Mouse (Mus musculus) cortical plate, adult 2 months (tissue): ENCODE measurements around the gene Mum1. TPM values are rescaled to one million over a fixed set of nuclear protein-coding genes. Genes with fewer than 3 reads are reported as not detected.
"Not testable (repeated sequence)": the region's sequence is repeated elsewhere in the genome, so short reads cannot be mapped to it uniquely, and the experiment has no call there.

Experiments
- H3K27ac ChIP-seq: fragments of 200-500 bp; 2 replicates; pipeline ENCODE4 v1.5.1; 2012; ENCODE audit warnings: low read length, control low read depth, inconsistent platforms; ENCODE audit not compliant: insufficient read depth
- H3K4me1 ChIP-seq: fragments of 200-500 bp; 2 replicates; pipeline ENCODE4 v1.6.1; 2011; ENCODE audit warnings: low read length; ENCODE audit not compliant: control insufficient read depth, insufficient read depth
- H3K4me3 ChIP-seq: fragments of 200-500 bp; 2 replicates; pipeline ENCODE4 v1.5.1; 2011; ENCODE audit warnings: mild to moderate bottlenecking, low read length, control low read depth; ENCODE audit not compliant: insufficient read depth
- CTCF ChIP-seq: fragments of 200-500 bp; IDR thresholded peaks from 2 replicates; pipeline ENCODE4 v1.5.1; 2011; ENCODE audit warnings: mild to moderate bottlenecking, control low read depth, low read length; ENCODE audit not compliant: insufficient read depth; ENCODE audit errors: extremely low read depth
- POLR2A ChIP-seq: fragments of 200-500 bp; IDR thresholded peaks from 2 replicates; pipeline ENCODE4 v1.6.1; 2011; ENCODE audit warnings: mild to moderate bottlenecking, low read length, control low read depth; ENCODE audit not compliant: insufficient read depth; ENCODE audit errors: extremely low read depth
- polyA plus RNA-seq: library from polyadenylated mRNA; depleted of rRNA; stranded (reverse); fragments of >200 nt; gene quantifications from 2 replicates; pipeline ENCODE4 v1.2.3, GENCODE M21; 2012

Mum1 gene
- polyA plus RNA-seq, 1 experiment, result 36.9 TPM

DNA sequence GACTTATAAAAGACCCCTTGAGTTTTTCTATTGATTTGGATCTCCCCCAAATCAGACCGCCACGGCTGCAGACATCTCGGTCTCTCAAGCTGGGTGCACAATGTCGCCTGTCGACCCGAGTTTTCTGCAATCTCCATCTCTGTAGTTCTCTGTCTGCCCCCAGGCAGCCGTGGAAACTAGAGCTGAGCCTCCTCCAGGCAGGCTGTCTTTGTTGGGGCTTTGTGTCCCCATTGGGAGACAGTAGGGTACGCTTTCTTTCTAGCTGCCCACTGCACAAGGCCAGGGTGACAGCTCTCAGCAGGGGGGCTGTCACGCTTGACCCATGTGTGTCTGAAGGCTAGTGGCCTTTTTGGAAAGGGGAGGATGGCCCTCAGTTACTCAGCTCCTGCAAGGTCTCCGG is 18.6 kb upstream of the Mum1 start:
- Histone ChIP-seq H3K4me1 (0 out of 2 replicates have a peak, but pooled peaks cover 1% of the 10 kb centered on the region), H3K27ac (no peak overlapping the region), H3K4me3 (no peak overlapping the region)
- TF ChIP-seq POLR2A (no peak), CTCF (no peak)

GRCm38 (mm10) chr10:80208248-80208647 is 18.0 kb upstream of the Mum1 start:
- 0 out of 2 replicates have a peak, but pooled peaks cover 1% of the 10 kb centered on the region for H3K4me1 ChIP-seq
- no peak overlapping the region for H3K4me3 ChIP-seq
- no peak for TF ChIP-seq POLR2A
- no peak for TF ChIP-seq CTCF
- H3K27ac ChIP-seq, result no peak overlapping the region

DNA sequence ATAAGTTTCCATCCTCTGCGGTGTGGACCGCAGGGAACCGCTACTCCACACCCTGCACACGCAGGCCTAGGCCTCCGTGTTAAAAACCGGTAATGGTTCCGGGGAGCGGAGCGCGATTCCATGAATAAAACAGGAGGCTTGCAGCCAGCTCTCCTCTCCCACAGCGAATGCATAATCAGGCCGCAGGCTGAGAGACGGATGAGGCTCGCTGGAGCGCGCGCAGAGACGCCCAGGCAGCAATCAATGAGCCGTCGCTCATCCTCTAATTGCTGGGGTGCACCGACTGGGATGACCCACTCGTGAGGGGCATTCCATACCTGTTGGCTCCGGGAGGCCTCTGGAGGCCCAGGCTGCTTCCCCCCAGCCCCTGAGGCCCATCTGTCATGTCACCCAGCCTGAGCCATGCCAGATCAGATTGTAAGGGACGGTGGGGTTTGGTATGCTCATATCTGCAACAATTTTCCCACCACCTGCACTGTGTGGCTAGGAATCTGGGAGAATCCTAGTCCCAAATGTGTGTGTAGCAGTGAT is 17.3 kb upstream of the Mum1 start:
- no peak overlapping the region for H3K4me3 ChIP-seq
- TF ChIP-seq POLR2A, result 0 out of 2 replicates have a peak, but pooled peaks have one; percentile 29
- TF ChIP-seq CTCF, result no peak
- 0 out of 2 replicates have a peak, but pooled peaks cover 1% of the 10 kb centered on the region for H3K4me1 ChIP-seq
- 0 out of 2 replicates have a peak overlapping the region, but pooled peaks have one; percentile 9 for H3K27ac ChIP-seq

DNA sequence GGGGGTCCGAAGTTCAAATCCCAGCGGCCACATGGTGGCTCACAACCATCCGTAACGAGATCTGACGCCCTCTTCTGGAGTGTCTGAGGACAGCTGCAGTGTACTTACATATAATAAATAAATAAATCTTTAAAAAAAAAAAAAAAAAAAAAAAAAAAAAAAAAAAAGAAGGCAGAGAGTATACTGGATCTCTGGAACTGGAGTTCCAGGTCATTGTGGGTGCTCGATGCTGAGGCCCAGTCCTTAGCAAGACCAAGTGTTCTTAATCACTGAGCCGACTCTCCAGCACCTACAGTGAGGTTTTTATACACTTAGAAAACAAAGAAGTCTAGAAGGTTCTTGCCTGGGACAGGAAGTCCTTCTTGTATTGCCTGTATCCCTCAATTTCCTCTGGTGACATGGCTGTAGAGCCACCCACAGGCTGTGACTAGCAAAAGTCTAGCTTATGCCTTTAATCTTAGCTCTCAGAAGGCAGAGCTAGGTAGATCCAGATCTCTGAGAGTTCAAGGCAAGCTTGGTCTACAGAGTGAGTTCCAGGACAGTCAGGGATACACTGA is 14.6 kb upstream of the Mum1 start:
- not testable (repeated sequence) for H3K4me1 ChIP-seq, H3K27ac ChIP-seq, H3K4me3 ChIP-seq

- TF ChIP-seq CTCF (no peak), POLR2A (no peak)
- H3K4me3 ChIP-seq, result no peak overlapping the region
- no peaks in the 10 kb centered on the region for H3K4me1 ChIP-seq
- no peak overlapping the region for H3K27ac ChIP-seq
These were observed 11.0 kb upstream of the Mum1 start for GRCm38 (mm10) chr10:80215048-80215772.

DNA sequence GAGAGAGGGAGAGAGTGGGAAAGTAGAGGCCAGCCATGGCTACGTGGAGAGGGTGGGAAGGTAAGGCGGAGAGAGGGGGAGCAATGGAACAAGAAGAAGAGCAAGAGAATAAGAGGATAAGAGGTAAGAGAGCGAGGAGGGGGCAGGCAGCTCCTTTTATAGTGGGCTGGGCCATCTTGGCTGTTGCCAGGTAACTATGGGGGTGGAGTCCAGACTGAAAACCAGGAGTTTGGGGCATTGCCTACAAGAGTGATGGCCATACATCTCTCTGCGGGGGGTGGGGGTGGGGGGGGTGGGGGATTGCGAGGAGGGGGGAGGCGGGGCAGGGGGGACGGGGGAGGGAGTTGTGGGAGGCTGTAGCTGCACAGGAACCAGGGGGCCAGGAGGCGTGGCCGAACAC is 5.6 kb upstream of the Mum1 start:
- TF ChIP-seq POLR2A, result no peak
- no peak for TF ChIP-seq CTCF

DNA sequence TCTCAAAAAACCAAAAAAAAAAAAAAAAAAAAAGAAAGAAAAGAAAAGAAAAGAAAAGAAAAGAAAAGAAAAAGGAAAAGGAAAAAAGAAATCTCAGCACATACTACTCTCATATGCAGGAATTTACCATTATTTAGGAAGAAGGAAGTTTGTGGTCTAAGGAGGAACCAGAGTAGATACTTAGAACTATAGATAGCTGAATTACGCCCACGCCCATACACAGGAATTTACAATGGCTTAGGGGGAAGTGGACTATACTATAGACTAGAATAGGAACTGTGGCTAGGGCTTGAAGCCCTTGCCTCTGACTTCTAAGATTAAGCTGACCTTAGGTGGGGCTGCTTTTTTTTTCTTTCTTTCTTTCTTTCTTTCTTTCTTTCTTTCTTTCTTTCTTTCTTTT is 3.1 kb upstream of the Mum1 start:
- H3K4me3 ChIP-seq, H3K4me1 ChIP-seq, H3K27ac ChIP-seq: not testable (repeated sequence)

More for the DNA sequence above, 5.6 kb upstream of the Mum1 start:
- H3K4me1 ChIP-seq, result no peaks in the 10 kb centered on the region
- H3K27ac ChIP-seq, result no peak overlapping the region
- no peak overlapping the region for H3K4me3 ChIP-seq

DNA sequence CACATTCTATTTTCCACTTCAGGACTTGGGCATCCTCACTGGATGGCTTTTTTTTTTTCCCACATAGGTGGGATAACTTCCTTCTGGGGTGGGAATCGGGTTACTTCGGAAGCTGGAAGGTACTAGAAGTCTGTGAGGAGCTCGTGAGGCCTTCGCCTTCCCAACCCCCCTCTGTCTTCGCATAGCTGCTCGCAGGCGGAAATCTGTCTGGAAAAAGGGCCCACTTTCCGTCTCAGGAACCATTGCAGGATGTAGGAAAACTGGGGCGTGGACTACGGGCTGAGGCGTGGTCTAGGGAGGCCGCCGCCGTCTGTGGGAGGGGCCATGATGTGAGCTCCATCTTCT is 191 bp upstream of the Mum1 start:
- Histone ChIP-seq H3K4me1 (peaks cover 6% of the 10 kb centered on the region; the same call in 1 of the 2 replicates), H3K27ac (peak overlapping the region; percentile 61; the same call in 1 of the 2 replicates)
- TF ChIP-seq POLR2A, result peak; percentile 80; the same call in 1 of the 2 replicates
- TF ChIP-seq CTCF, result no peak

DNA sequence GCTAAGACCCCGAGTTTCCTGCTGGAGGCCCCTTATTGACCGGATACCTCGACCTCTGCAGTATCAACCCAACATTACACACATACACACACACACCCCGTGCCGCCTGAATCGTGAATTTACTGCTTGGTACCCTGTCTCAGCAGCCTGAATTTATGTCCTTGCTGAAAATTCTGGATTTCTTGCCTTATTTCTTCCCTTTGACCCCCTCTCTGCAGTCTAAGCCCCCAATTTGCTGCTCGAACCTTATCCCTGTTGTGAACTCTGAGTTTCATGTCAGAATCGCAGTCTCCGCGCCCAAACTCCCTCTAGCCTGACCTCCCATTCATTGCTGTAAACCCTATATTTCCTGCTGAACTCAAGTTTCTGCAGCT is 919 bp downstream of the Mum1 start:
- Histone ChIP-seq H3K27ac (peak overlapping the region; percentile 74; the same call in 1 of the 2 replicates), H3K4me1 (peaks cover 6% of the 10 kb centered on the region; the same call in 1 of the 2 replicates), H3K4me3 (peak overlapping the region; percentile 80)
- TF ChIP-seq CTCF, result no peak
- no peak for TF ChIP-seq POLR2A

More for the DNA sequence above, 191 bp upstream of the Mum1 start:
- peak overlapping the region; percentile 80 for H3K4me3 ChIP-seq

GRCm38 (mm10) chr10:80227877-80228775 is 1.9 kb downstream of the Mum1 start:
- TF ChIP-seq POLR2A (no peak), CTCF (no peak)
- H3K4me1 ChIP-seq, result peaks cover 6% of the 10 kb centered on the region; the same call in 1 of the 2 replicates
- no peak overlapping the region for H3K27ac ChIP-seq
- peak overlapping the region; percentile 80 for H3K4me3 ChIP-seq
